Mouse (Mus musculus): Measurements from ENCODE around the gene Gm17949. TPM values are rescaled to one million over a fixed set of nuclear protein-coding genes. Genes with fewer than 3 reads are reported as not detected.
"Not testable (repeated sequence)": the region's sequence is repeated elsewhere in the genome, so short reads cannot be mapped to it uniquely, and the experiment has no call there.

The Gm17949 gene
- polyA plus RNA-seq, 1 experiment: 0.04 TPM

- Histone ChIP-seq H3K36me3 (ENCODE audit: control insufficient read depth, insufficient read depth) (no peaks in the 10 kb centered on the region), H3K4me3 (no peak overlapping the region), H3K27me3 (ENCODE audit: control insufficient read depth, insufficient read depth, insufficient read length) (peaks cover 22% of the 10 kb centered on the region), H3K79me2 (ENCODE audit: control insufficient read depth, insufficient read depth) (no peaks in the 10 kb centered on the region), H3K4me2 (ENCODE audit: low read depth) (no peak overlapping the region), H3ac (ENCODE audit: control insufficient read depth, insufficient read length) (no peak overlapping the region)
- TF ChIP-seq SRF (IDR thresholded peaks at IDR 0.05; ENCODE audit: control insufficient read depth, insufficient read length, low read depth) (no peak), REST (IDR thresholded peaks at IDR 0.05; ENCODE audit: insufficient read depth, insufficient read length) (no peak), TCF3 (IDR thresholded peaks at IDR 0.05; ENCODE audit: insufficient read length, low read depth) (no peak), E2F4 (IDR thresholded peaks at IDR 0.05; ENCODE audit: insufficient read depth) (no peak)
Measured at GRCm38 (mm10) chr17:57047406-57047805, 36.1 kb downstream of the Gm17949 start.

GRCm38 (mm10) chr17:57048816-57049215 is 37.5 kb downstream of the Gm17949 start:
- H3K36me3 ChIP-seq (ENCODE audit: control insufficient read depth, insufficient read depth): no peaks in the 10 kb centered on the region

GRCm38 (mm10) chr17:57051679-57052078 is 40.4 kb downstream of the Gm17949 start:
- not testable (repeated sequence) for H3K27me3 ChIP-seq (ENCODE audit: control insufficient read depth, insufficient read depth, insufficient read length); H3K4me3 ChIP-seq; H3ac ChIP-seq (ENCODE audit: control insufficient read depth, insufficient read length); H3K36me3 ChIP-seq (ENCODE audit: control insufficient read depth, insufficient read depth); H3K79me2 ChIP-seq (ENCODE audit: control insufficient read depth, insufficient read depth); H3K4me2 ChIP-seq (ENCODE audit: low read depth)

More at GRCm38 (mm10) chr17:57048816-57049215, 37.5 kb downstream of the Gm17949 start:
- H3K4me2 ChIP-seq (ENCODE audit: low read depth): no peak overlapping the region
- no peak for TF ChIP-seq TCF12 (IDR thresholded peaks at IDR 0.05; ENCODE audit: insufficient read depth, poor library complexity, severe bottlenecking)
- TF ChIP-seq MYOD1 (IDR thresholded peaks at IDR 0.05; ENCODE audit: control insufficient read depth in 1 of 3, insufficient read length in 2 of 3, low read depth in 2 of 3): no peak
- no peak for TF ChIP-seq MYOG (IDR thresholded peaks at IDR 0.05; ENCODE audit: control insufficient read depth in 1 of 3, insufficient read depth in 1 of 3, insufficient read length in 2 of 3, low read depth in 2 of 3)
- TF ChIP-seq SRF (IDR thresholded peaks at IDR 0.05; ENCODE audit: control insufficient read depth, insufficient read length, low read depth): no peak
- H3ac ChIP-seq (ENCODE audit: control insufficient read depth, insufficient read length): no peak overlapping the region
- no peaks in the 10 kb centered on the region for H3K79me2 ChIP-seq (ENCODE audit: control insufficient read depth, insufficient read depth)
- peaks cover 22% of the 10 kb centered on the region for H3K27me3 ChIP-seq (ENCODE audit: control insufficient read depth, insufficient read depth, insufficient read length)
- H3K4me3 ChIP-seq: no peak overlapping the region

- Histone ChIP-seq H3K4me2 (ENCODE audit: low read depth) (no peak overlapping the region), H3K36me3 (ENCODE audit: control insufficient read depth, insufficient read depth) (no peaks in the 10 kb centered on the region), H3K4me3 (no peak overlapping the region), H3ac (ENCODE audit: control insufficient read depth, insufficient read length) (no peak overlapping the region), H3K79me2 (ENCODE audit: control insufficient read depth, insufficient read depth) (no peaks in the 10 kb centered on the region), H3K27me3 (ENCODE audit: control insufficient read depth, insufficient read depth, insufficient read length) (peaks cover 15% of the 10 kb centered on the region)
- TF ChIP-seq CEBPB (IDR thresholded peaks at IDR 0.05; ENCODE audit: insufficient read depth, poor library complexity, severe bottlenecking) (no peak), USF1 (IDR thresholded peaks at IDR 0.05; ENCODE audit: low read depth) (no peak), TCF3 (IDR thresholded peaks at IDR 0.05; ENCODE audit: insufficient read length, low read depth) (no peak), POLR2AphosphoS2 (IDR thresholded peaks at IDR 0.05; ENCODE audit: insufficient read length, low read depth) (no peak), MYOG (IDR thresholded peaks at IDR 0.05; ENCODE audit: control insufficient read depth in 1 of 3, insufficient read depth in 1 of 3, insufficient read length in 2 of 3, low read depth in 2 of 3) (no peak), E2F4 (IDR thresholded peaks at IDR 0.05; ENCODE audit: insufficient read depth) (no peak)
Measured at GRCm38 (mm10) chr17:57056246-57056645, 45.0 kb downstream of the Gm17949 start.

- no peak for TF ChIP-seq TCF3 (IDR thresholded peaks at IDR 0.05; ENCODE audit: insufficient read length, low read depth)
- no peak for TF ChIP-seq MYOD1 (IDR thresholded peaks at IDR 0.05; ENCODE audit: control insufficient read depth in 1 of 3, insufficient read length in 2 of 3, low read depth in 2 of 3)
- no peak for TF ChIP-seq TCF12 (IDR thresholded peaks at IDR 0.05; ENCODE audit: insufficient read depth, poor library complexity, severe bottlenecking)
- TF ChIP-seq USF1 (IDR thresholded peaks at IDR 0.05; ENCODE audit: low read depth): no peak
- TF ChIP-seq POLR2A (IDR thresholded peaks at IDR 0.05; ENCODE audit: insufficient read length, low read depth): no peak
- TF ChIP-seq MAX (IDR thresholded peaks at IDR 0.05; ENCODE audit: low read depth): no peak
- TF ChIP-seq MYOG (IDR thresholded peaks at IDR 0.05; ENCODE audit: control insufficient read depth in 1 of 3, insufficient read depth in 1 of 3, insufficient read length in 2 of 3, low read depth in 2 of 3): no peak
- no peak for TF ChIP-seq SRF (IDR thresholded peaks at IDR 0.05; ENCODE audit: control insufficient read depth, insufficient read length, low read depth)
- Histone ChIP-seq H3K4me2 (ENCODE audit: low read depth) (peak within 1 kb of the TSS; percentile 84), H3K79me2 (ENCODE audit: control insufficient read depth, insufficient read depth) (no peaks in the 10 kb centered on the region), H3K4me3 (peak within 1 kb of the TSS; percentile 26), H3K36me3 (ENCODE audit: control insufficient read depth, insufficient read depth) (no peaks in the 10 kb centered on the region), H3ac (ENCODE audit: control insufficient read depth, insufficient read length) (peak within 1 kb of the TSS; percentile 53), H3K27me3 (ENCODE audit: control insufficient read depth, insufficient read depth, insufficient read length) (peaks cover 39% of the 10 kb centered on the region)
Measured at GRCm38 (mm10) chr17:57058891-57059485, 47.7 kb downstream of the Gm17949 start, which contains the start of gene Crb3. TSS of gene Crb3 (plus strand) at chr17:57059105.

GRCm38 (mm10) chr17:57059486-57059977 is 48.3 kb downstream of the Gm17949 start, which contains the start of gene Slc25a23:
TSS of gene Slc25a23 (minus strand) at chr17:57059863.
- Histone ChIP-seq H3K79me2 (ENCODE audit: control insufficient read depth, insufficient read depth) (no peaks in the 10 kb centered on the region), H3ac (ENCODE audit: control insufficient read depth, insufficient read length) (peak within 1 kb of the TSS; percentile 53), H3K4me3 (peak within 1 kb of the TSS; percentile 26), H3K36me3 (ENCODE audit: control insufficient read depth, insufficient read depth) (no peaks in the 10 kb centered on the region), H3K27me3 (ENCODE audit: control insufficient read depth, insufficient read depth, insufficient read length) (peaks cover 44% of the 10 kb centered on the region), H3K4me2 (ENCODE audit: low read depth) (peak within 1 kb of the TSS; percentile 84)
- TF ChIP-seq TCF12 (IDR thresholded peaks at IDR 0.05; ENCODE audit: insufficient read depth, poor library complexity, severe bottlenecking) (no peak), CEBPB (IDR thresholded peaks at IDR 0.05; ENCODE audit: insufficient read depth, poor library complexity, severe bottlenecking) (no peak), POLR2A (IDR thresholded peaks at IDR 0.05; ENCODE audit: insufficient read length, low read depth) (no peak), POLR2AphosphoS2 (IDR thresholded peaks at IDR 0.05; ENCODE audit: insufficient read length, low read depth) (no peak), USF1 (IDR thresholded peaks at IDR 0.05; ENCODE audit: low read depth) (no peak), REST (IDR thresholded peaks at IDR 0.05; ENCODE audit: insufficient read depth, insufficient read length) (no peak), MYOD1 (IDR thresholded peaks at IDR 0.05; ENCODE audit: control insufficient read depth in 1 of 3, insufficient read length in 2 of 3, low read depth in 2 of 3) (no peak), SRF (IDR thresholded peaks at IDR 0.05; ENCODE audit: control insufficient read depth, insufficient read length, low read depth) (no peak), MAX (IDR thresholded peaks at IDR 0.05; ENCODE audit: low read depth) (no peak), TCF3 (IDR thresholded peaks at IDR 0.05; ENCODE audit: insufficient read length, low read depth) (no peak), MYOG (IDR thresholded peaks at IDR 0.05; ENCODE audit: control insufficient read depth in 1 of 3, insufficient read depth in 1 of 3, insufficient read length in 2 of 3, low read depth in 2 of 3) (no peak), E2F4 (IDR thresholded peaks at IDR 0.05; ENCODE audit: insufficient read depth) (no peak)
